Mouse (Mus musculus) brain, embryonic 18.5 days (tissue): ENCODE results near the gene Arl6ip1.

Experiments used
- DNase-seq: peaks from one replicate; pipeline ENCODE4 v3.0.0-alpha.2; 2012; ENCODE audit warnings: low read depth, low spot score

Arl6ip1 gene

DNA sequence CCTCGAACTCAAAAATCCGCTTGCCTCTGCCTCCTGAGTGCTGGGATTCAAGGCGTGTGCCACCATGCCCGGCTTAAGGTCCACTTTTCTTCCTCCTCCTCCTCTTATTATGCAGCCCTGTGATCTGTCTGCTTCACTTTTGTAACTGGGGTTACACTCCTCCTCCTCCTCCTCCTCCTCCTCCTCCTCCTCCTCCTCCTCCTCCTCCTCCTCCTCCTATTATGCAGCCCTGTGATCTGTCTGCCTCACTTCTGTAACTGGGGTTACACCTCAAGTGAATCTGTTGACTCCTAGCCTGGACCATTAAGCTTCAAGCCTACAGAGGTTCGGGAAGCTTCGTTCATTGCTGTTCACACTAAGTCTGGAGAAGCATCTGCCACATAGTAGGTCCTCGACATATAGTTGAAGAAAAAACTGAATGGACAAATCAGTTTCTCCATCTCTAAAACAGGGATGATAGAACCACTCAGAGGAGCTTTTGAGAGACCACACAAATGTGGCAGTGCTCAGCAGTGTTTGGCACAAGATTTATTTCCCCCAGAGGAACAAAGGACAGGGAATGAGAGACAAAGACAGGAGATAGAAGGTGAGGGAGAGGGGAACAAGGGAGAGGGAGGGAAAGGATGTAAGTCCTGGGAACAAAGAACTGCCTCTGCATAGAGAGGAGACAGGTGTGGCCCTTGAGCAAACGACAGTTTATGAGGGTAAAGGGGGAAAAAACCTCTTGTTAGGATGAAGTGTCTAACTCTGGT is 12.5 kb downstream of the Arl6ip1 start:
- DNase-seq = no peak

DNA sequence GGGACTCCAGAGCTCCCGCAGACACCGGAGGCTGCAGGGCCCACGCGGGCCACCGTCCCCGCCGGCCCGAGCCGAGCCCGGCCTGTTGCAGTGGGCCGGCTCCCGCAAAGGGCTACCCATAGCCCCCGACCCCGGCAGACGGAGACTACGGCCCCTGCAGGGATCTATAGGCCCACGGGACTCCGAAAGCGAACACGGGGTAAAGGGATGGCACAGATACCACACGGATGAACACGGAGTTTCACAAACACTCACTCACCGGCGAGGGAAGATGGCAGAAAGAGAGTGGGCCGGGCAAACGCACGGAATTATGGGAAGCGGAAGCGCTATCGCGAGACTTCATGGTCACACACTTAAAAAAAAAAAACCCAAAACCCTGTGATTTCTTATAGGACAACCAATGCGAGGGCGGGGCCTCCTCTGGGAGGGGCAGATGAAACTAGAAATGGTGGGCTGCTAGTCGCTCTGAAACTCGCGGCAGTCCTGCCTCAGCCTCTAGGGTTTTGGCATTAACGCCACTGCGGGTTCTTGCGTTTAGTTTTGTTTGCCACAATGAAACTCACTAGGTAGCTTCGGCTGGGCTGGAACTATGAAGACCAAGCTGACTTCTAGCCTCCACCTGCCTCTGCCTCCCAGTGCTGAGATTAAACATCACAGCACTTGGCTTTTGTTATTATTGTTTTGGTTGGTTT is 13.4 kb downstream of the Arl6ip1 start, which contains the start of gene Rps15a:
Rps15a (minus strand) TSS at position 312 of the 692 bp plus-strand sequence.
- DNase-seq = peak; percentile 94

DNA sequence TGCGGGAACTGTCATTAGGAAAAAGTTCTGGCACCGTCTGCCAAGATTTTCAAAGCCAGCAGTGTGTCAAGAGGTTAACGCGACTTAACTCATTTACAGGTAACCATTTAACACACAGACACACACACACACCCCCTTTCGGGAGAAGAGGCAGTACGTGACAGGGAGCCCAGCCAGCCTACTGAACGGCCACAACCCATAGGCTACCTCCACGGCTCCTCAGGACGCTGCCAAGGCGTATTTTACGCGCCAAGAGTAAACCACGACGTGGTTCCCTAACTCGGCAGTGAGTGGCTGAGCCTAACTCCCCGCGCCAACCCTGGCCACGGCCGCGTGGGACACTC is 14.0 kb downstream of the Arl6ip1 start:
- no peak for DNase-seq

DNA sequence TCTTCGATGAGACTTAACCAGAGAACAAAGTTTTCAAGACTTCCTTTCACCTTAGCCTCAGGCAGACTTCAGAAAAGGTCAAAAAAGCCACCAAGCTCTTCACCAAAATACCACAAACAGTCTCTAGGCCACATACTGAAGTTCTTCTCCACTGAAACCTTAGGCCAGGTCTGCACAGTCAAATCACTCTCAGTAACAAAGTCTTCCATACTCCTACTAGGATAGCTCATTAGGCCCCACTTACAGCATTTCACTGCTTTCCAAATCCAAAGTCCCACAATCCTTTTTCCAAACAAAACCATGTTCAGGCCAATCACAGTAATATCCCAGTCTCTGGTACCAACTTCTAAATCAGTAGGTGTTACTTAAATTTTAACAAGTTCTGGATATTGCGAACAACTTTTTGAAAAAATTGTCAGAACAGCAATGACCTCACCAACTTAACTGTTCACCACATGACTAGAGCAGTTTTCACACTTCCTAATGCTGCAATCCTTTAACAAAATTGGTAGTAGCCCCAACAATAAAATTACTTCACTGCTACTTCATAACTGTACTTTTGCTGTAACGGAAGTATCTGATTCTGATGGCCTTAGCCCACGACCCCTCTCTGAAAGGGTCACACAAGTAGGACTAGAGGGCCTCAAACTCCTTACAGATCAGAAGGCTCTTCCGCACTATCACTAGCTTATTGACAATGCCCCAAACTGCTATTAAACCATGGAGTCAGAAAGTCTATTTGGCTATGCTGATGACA is 15.7 kb downstream of the Arl6ip1 start:
- no peak for DNase-seq

DNA sequence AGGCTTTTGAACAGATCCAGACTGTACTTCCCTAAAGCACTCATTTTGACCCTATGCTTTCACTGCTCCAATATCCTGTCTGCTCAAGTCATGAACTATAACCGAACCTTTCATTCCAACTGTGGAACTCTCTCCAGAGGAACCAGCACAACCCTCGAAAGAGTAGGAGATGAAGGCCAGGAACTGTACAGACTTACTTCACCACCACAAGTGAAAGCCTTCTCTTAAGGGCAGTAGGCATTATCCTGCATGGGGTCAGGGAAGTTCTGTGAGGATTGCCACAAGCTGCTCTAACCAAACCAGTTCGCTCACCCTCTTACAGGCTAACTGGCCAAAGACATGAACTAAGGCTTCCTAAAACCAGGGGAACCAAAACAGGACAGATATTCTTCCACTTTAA is 18.3 kb downstream of the Arl6ip1 start:
- DNase-seq = no peak

DNA sequence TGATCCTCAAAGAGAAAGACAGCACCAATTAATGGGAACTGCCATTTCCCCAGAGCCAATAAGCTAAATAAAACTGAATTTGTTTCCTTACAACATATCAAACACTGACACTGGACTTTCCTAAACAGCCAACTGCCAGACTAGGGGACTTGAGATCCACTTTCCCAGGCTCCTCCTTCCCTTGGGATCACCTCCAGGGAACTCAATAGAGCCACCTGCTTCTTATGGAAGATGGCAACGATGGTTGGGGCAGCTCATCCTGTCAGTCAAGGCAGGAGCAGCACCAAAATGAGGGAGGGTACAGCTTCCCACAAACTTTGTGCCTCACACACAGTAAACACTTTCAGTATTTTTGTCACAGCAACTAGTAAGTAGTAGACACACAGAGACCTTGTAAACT is 21.8 kb downstream of the Arl6ip1 start:
- DNase-seq = no peak

DNA sequence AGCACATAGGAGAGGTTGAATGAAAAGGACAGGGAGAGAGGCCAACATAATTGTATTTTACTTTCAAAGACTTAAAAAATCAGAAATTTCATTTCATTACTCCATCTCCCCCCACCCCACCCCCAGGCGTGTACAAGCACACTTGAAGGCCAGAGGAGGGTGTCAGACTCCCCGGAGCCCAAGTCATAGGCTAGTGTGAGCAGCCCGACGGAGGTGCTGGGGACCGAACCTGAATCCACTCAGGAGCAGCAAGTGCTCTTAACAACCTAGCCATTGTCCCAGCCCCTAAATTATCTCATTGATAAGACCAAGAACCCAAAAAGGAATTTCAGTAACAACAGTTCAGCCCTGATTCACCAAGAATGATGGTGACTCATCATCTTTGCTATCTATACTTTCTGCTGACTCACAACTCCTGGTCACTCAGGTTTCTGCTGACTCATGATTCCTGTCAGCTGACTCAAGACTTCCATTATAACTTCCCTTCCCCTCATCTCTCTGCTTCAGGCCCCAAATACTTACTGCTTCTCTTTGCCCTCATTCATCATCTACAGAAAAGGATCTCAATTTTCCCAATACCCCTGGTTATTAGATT is 24.9 kb downstream of the Arl6ip1 start:
- DNase-seq = no peak

DNA sequence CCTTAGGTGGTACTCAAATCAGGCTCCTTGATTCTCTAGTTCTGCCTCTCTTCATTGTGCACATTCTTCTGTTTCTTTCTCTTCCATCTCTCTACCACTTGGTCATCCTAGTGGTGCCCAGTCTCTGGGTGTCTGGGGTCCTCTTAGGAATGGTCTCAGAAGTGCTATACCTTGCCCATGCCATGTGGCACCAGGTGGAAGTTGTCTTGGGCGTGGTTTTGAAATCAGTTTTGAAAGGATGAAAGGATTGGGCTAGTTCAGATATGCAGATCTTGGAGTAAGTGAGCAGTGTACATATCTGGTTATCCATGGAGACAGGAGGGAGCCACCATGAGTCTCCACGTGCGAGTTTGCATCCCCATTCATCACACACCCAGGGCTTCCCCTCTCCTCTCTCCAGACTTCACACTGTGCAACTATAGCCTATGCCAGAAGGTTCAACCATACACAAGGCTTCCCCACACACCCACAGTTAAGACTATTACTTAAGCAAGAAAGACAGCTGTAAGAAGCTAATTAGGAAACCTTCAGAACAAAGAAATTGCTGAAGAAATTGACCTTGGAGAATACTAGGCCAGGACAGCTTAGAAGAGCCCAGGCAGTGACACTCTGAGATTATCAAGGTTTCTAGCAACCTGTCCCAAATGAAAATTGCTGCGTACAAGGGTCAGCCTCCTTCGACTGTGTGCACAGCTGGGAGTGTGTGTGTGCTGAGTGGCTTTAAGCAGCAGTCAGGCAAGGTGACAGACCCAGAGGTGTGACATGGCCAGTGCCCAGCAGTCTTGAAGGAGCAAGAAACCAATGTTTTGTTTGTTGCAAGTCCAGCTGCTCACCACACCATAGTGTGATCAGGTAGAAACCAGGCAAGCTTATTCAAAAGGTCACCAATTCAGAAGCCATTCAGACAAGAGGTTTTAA is 25.7 kb downstream of the Arl6ip1 start:
- no peak for DNase-seq

DNA sequence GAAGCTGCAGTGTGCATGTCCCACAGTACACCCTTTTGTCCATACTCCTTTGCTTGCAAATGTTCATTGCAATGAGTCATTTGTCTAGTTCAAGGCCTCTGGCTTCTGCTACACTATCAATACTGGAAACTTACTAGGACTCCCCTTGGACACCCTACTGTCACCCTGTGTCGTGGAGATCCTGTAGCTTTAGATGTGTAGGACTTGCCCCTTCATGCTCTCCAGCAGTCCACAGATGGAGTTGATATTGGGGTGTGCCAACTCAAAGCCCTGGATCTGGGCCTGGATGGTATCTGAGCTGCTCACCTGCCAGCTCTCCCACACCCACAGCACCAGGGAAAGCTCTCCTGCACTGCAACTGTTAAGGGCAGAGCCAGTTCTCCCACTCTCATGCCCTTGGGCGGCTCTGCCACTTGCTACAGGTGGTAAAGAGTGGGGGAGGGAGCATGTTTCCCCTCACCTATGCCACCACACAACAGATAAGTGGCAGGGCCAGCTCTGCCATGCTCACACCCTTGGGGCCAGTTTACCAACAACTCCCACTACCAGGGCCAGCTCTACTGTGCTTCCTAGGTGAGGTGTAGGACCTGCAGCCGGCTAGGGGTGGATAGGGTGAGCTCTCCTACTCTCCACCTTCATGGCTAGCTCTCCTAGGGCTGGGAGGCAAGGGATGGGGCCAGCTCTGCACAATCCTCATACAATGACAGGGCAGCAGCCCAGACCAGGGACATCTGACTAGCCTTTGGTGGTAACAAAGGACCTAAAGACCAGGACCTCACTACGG is 26.6 kb downstream of the Arl6ip1 start:
- no peak for DNase-seq

DNA sequence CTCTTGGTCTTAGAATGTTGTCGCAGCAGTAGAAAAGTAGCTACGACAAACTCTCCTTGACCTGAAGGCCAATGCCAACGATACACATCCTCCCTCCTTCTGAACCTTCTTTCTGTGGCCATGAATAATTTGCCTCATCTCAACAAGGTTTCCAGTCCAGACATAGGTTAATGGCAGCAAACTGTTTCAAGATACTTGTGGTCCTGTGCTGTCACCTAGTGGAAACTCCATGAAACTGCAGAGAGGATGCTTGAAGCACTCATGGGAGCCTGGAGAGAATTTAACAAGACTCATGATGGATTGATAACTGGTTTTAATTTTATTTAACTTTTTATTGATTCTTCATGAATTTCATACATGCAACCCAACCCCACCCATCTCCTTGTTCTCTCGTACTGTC is 27.2 kb downstream of the Arl6ip1 start:
- peak; percentile 45 for DNase-seq

DNA sequence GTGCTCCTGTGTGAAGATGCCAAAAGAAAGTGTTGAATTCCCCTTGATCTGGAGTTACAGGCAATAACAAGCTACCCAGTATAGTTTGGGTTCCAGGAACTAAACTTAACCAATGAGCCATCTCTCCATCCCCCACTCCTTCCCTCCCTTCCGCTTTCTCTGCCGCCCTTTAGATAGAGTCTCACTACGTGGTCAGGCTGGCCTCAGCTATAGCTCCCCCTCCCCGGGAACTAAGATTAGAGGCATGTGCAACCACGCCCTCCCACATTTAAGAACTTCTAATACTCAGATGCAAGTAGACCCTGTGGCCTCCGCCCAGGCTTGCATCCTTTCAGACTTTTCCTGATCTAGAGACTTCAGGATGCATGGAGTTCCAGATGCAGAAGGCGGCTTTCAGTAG is 31.8 kb downstream of the Arl6ip1 start:
- DNase-seq = no peak

DNA sequence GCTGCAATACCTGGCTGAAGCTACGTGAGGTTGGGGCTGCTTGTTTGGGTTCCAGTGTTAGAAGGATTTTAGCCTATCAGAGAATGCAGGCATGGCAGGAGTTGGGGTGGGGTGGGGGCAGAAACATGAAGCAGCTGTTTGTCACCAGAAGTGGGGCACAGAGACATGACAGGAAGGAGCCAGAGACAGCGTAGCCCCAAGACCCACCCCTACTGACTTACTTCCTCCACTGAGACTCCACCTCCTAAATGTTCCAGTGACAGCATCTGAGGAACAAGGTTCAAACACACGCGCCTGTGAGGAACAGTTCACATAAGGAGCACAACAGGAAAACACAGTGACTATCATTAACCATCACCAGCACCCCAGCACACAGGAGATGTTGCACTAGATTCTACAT is 49.5 kb downstream of the Arl6ip1 start:
- DNase-seq = no peak

DNA sequence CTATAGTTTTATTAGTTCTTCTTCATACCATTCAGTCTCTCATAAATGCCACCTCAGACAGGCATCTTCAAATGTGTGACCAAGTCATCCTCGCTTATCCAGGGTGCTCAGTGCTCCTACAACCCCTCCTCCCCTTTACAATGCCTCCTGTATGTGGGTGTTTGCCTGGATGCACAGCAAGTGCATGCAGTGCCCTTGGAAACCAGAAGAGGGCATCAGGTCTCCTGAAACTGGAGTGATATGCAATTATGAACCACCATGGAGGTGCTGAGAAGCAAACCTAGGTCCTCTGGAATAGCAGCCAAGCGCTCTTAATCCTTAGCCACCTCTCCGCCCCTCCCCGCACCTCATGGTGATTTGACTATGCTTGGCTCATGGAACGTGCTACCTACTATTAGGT is 50.4 kb downstream of the Arl6ip1 start:
- DNase-seq = no peak
